Mouse (Mus musculus) lung, postnatal 0 days (tissue): ENCODE results near the gene Nrbf2. TPM values are rescaled to one million over a fixed set of nuclear protein-coding genes. Genes with fewer than 3 reads are reported as not detected.

Experiments used
- ATAC-seq: fragments of 200-750 bp; cut with Nextera tagmentation; 2 replicates; pipeline ENCODE4 v1.8.0; 2017; ENCODE audit warnings: moderate library complexity
- DNase-seq: peaks from one replicate; pipeline ENCODE4 v3.0.0-alpha.2; 2016; ENCODE audit warnings: low spot score
- H3K27ac ChIP-seq: fragments of 300-500 bp; sonication (generic); 2 replicates; pipeline ENCODE4 v1.5.1; 2014; ENCODE audit warnings: antibody characterized with exemption, mild to moderate bottlenecking, low read length, mixed read lengths
- H3K27me3 ChIP-seq: fragments of 300-500 bp; sonication (generic); replicated peaks from 2 replicates; pipeline ENCODE4 v1.6.1; 2014; ENCODE audit warnings: low read length, mixed read lengths; ENCODE audit not compliant: insufficient read depth
- H3K36me3 ChIP-seq: fragments of 300-500 bp; sonication (generic); 2 replicates; pipeline ENCODE4 v1.6.1; 2014; ENCODE audit warnings: low read length, mixed read lengths; ENCODE audit not compliant: insufficient read depth
- H3K4me1 ChIP-seq: fragments of 300-500 bp; sonication (generic); 2 replicates; pipeline ENCODE4 v1.6.1; 2014; ENCODE audit warnings: antibody characterized with exemption, low read depth, low read length, mixed read lengths; ENCODE audit not compliant: insufficient read depth
- H3K4me2 ChIP-seq: fragments of 300-500 bp; sonication (generic); replicated peaks from 2 replicates; pipeline ENCODE4 v1.6.1; 2014; ENCODE audit warnings: low read depth, mild to moderate bottlenecking, low read length, moderate library complexity, mixed read lengths
- H3K4me3 ChIP-seq: fragments of 300-500 bp; sonication (generic); 2 replicates; pipeline ENCODE4 v1.5.1; 2014; ENCODE audit warnings: low read depth, low read length
- H3K9ac ChIP-seq: fragments of 300-500 bp; sonication (generic); replicated peaks from 2 replicates; pipeline ENCODE4 v1.6.1; 2014; ENCODE audit warnings: low read depth, mild to moderate bottlenecking
- H3K9me3 ChIP-seq: fragments of 300-500 bp; sonication (generic); 2 replicates; pipeline ENCODE4 v1.6.1; 2016; ENCODE audit warnings: low read length, mixed read lengths
- CTCF ChIP-seq: IDR thresholded peaks from 2 replicates; pipeline ENCODE4 v1.5.1; 2016; ENCODE audit warnings: antibody characterized with exemption, mild to moderate bottlenecking
- EP300 ChIP-seq: IDR thresholded peaks from 2 replicates; pipeline ENCODE4 v1.6.1; 2016; ENCODE audit warnings: antibody characterized with exemption, mild to moderate bottlenecking, control low read depth
- WGBS: fragments of 180-500 bp; shearing (Covaris S2); extraction: QIAGEN DNeasy Blood & Tissue Kit; methylation state at CpG from one replicate; pipeline ENCODE4 v1.1.7; 2014; 5-methylcytosine and 5-hydroxymethylcytosine counted together
- polyA plus RNA-seq: library from polyadenylated mRNA; unstranded; fragments of >200 nt; fragmentation: Nextera tagmentation; extraction: Ambion mirVana; gene quantifications from 2 replicates; pipeline ENCODE4 v1.2.1, GENCODE M21; 2015

Gene Nrbf2
- polyA plus RNA-seq, 1 experiment from 2014 or later, result 40.6 TPM

GRCm38 (mm10) chr10:67216872-67217271 is 68.2 kb downstream of the Nrbf2 start:
- H3K4me3 ChIP-seq, result no peak overlapping the region
- WGBS, result 79% methylated on average over 3 of the region's 3 CpGs
- TF ChIP-seq EP300 (no peak), CTCF (peak; percentile 50)
- H3K36me3 ChIP-seq, result peaks cover 7% of the 10 kb centered on the region; the same call in 1 of the 2 replicates
- no peak overlapping the region for H3K9ac ChIP-seq
- H3K27ac ChIP-seq, result no peak overlapping the region
- no peaks in the 10 kb centered on the region; the same call in 1 of the 2 replicates for H3K4me1 ChIP-seq
- no peak overlapping the region for H3K4me2 ChIP-seq
- no peak for DNase-seq
- no peaks in the 10 kb centered on the region for H3K9me3 ChIP-seq
- no peak for ATAC-seq
- H3K27me3 ChIP-seq, result no peaks in the 10 kb centered on the region

Other genes starting within 250 kb of the Nrbf2 start
- 43.8 and 44.6 TPM in 2 replicates for gene Jmjd1c, start 189.2 kb downstream of the Nrbf2 start, polyA plus RNA-seq
- gene Reep3, start 188.4 kb downstream of the Nrbf2 start, polyA plus RNA-seq, result 38.4 and 43.8 TPM in 2 replicates